Mouse (Mus musculus) ES-CJ7 (cell line): ENCODE measurements around the gene Tmem60.
A peak's percentile ranks its signal among the peaks of the same experiment; 100 is the strongest.

ENCODE experiments used
- DNase-seq: peaks from one replicate; pipeline ENCODE4 v3.0.0; 2011; ENCODE audit warnings: low read depth, low spot score

Gene Tmem60

DNA sequence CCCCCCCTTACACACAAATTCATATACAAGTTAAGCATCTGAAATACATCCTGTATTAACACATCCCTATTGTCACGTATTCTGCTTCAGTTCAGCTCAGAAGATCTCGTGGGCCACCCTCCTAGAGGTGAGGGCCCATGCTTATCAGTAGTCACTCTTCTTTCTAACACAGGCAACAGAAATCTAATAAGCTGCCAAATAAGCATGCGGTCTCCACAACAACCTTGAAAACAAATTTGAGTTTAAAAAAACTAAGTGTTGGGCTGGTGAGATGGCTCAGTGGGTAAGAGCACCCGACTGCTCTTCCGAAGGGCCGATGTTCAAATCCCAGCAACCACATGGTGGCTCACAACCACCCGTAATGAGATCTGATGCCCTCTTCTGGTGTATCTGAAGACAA is 24.2 kb downstream of the Tmem60 start:
- no peak for DNase-seq

DNA sequence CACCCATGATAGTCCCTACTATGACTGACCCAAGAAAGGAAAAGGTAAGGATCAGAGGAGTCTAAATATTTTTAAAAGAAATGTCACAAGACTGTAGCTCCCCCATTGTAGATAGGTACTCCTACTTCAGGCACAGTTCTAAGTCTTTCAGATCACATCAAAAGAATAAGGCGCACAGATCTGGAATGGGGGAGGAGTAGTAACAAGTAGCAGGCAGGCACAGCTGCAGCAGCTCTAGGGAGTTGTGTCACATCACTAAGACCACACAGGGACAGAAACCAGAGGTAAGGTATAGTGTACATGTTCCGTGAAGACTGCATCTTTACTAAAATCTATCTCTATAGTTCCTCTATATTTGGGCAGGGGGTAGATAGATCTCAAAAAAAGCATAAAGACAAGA is 29.8 kb downstream of the Tmem60 start:
- no peak for DNase-seq

GRCm38 (mm10) chr5:20913372-20914275 is 31.6 kb downstream of the Tmem60 start:
- DNase-seq, result peak; percentile 72

GRCm38 (mm10) chr5:20918967-20919366 is 37.0 kb downstream of the Tmem60 start:
- DNase-seq, result no peak

- DNase-seq, result no peak
Measured at GRCm38 (mm10) chr5:20919566-20919965, 37.6 kb downstream of the Tmem60 start.

DNA sequence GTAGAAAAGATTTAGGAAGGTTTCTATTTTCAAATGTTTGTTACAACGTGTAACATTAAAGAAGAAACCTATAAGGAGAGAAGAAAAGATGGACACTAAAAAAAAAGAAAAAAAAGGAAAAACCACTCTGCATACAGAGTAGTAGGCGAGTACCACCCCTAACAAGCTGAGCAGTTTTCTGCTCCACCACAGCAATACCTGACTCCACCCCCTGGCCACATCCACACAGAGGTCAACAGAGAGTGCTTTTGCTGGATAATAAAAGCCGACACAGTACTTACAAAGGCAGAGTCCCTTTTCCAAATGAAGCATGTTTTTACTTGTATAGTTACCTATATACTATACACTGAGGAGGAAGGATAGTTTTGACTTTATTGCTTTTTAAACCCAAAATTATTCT is 42.6 kb downstream of the Tmem60 start:
- DNase-seq, result no peak

- no peak for DNase-seq
Measured at GRCm38 (mm10) chr5:20925451-20925850, 43.5 kb downstream of the Tmem60 start.

- no peak for DNase-seq
Measured at GRCm38 (mm10) chr5:20929669-20930151, 47.7 kb downstream of the Tmem60 start.

GRCm38 (mm10) chr5:20930430-20930829 is 48.4 kb downstream of the Tmem60 start:
- DNase-seq, result no peak

GRCm38 (mm10) chr5:20931300-20931699 is 49.3 kb downstream of the Tmem60 start:
- no peak for DNase-seq

DNA sequence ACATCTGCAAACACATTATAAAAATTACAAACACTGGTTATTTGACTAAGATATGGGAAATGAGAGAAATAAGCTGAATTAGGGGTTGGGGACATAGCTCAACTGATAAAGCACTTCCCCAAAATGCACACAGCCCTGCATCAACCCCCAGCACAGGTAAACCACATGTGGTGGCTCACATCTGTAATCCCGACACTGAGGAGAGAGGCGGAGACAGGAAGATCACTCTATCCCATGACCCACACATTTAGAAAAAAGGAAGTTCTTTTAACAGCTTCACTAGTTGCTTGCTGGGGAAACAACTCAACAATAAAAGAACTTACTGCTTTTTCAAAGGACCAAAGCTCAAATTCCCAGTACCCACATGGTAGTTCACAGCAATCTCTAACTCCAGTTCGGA is 50.6 kb downstream of the Tmem60 start:
- DNase-seq, result no peak

- DNase-seq, result no peak
Measured at GRCm38 (mm10) chr5:20935934-20936333, 53.9 kb downstream of the Tmem60 start.
